Mouse (Mus musculus) natural killer cell, adult 2 months (primary cell): ENCODE results near the gene Ewsr1.

Experiments
- DNase-seq, 2 experiments: peaks; one replicate each; pipeline ENCODE4 v3.0.0; 2022; ENCODE audit warnings: low spot score in 2 of 2

Ewsr1 gene

DNA sequence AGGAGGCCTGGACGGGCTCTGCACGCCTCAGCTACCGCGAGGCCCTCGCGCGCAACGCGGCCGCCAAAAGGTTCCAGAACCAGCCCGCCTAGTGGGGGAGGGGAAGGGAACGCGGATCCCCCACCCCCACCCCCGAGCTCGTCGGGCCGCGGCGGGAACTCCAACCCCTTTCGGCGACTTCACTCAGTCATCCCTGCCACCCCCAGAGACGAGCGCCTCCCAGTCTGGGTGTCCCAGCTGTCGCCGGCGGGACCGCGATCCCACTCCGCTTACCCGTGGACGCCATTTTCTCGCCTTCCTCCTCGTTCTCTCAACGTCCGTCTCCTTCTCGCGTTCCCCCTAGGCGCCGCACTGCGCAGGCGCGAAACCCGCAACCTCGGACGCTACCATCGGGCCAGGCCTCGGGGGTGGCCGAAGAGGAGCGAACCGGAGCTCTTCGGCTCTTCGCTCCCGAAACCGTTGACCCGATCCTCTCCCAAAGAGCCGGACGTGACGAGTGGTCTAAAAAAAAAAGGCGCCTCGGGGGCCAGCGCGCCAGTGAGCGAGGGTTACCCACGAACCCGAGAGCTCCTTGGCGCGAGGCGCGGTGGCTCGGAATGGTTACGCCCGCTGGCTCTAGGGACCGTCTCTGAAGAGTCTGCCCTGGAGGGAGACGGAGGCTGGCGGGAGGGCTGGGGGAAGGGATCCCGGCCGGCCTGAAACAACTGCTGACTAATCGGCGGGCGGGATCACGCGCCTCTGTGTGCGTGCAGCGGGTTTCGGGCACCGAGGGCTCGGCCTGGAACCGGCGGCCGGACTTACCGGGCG lies at the start of gene Ewsr1, which contains the start of gene Rhbdd3:
TSS of gene Ewsr1 (minus strand) at position 531 of the 807 bp plus-strand sequence.
TSS of gene Rhbdd3 (plus strand) at position 191 of the 807 bp plus-strand sequence.
- DNase-seq, result peak; percentile 98 to 99

DNA sequence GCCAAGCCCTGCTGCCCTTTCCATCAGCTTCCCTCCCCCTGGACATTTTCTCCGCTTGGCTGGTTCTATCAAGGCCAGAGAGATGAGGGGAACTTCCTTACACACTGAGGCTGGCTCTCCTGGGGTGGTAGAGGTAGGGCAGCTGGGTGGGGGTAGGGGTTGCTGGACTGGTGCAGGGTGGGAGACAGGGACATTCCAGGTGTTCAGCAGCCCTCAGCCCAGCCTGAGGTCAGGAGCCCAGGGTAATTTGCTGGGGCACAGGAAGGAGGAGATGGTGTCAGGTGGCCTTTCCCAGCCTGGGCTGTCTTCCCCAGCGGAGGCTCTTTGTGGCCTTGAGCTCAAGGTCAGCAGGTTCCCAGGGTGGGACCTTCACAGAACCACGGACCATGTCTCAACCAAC lies 46.5 kb upstream of the Ewsr1 start:
- DNase-seq, result no peak

DNA sequence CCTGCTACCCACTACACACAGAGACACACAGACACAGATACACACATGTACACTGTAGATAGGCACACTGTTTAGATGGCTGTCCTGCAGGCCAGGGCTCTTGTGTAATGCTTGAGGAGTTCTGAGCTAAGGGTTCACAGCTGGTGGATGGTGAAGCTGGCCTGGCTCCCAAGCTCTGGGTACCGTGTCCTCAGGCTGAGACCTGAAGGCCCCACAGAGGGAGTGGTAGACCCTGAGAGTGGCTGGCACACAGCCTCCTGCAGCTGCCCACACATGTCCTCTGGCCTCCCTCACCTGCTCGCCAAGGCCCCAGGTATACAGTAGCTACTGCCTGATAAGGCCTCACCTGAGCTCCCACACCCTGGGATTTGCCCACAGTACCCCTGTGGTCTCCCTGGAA lies 42.9 kb upstream of the Ewsr1 start:
- no peak for DNase-seq

DNA sequence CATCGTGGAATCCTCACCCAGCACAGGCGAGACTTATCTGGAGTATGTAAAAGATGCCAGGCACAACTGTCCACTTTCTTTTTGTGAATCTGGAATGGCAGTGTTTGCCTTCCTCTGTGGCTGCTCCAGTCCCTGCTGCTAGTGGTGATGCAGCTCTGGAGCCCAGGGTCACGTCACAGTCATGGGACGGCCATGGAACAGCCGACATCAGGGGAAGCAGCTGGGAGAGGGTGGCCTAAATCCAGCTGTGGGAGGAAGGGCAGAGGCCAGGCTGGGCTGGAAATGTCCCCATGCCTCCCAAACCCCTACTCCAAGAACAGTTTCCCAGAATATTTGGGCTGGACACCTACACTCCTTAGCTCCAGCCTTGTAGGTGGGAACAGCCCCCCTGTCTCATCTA lies 42.2 kb upstream of the Ewsr1 start:
- DNase-seq, result no peak

DNA sequence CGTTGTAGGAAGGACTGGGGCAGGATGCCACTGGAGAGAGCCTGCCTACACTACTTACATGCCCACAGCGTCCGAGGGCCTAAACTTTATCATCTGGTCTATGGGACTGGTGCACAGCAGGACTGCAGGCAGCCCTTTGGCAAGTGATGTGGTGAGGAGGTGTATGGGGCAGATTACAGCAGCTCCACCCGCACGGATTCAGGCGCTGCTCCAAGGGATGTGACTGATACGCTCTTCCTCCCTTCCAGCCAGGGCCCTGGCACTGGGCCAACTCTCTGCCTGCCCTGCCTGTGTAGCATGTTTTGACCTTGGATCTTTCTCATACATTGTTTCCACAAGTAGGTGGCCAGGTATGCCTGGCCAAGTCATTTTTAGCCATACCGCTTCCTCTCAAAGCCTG lies 41.6 kb upstream of the Ewsr1 start:
- DNase-seq, result no peak

DNA sequence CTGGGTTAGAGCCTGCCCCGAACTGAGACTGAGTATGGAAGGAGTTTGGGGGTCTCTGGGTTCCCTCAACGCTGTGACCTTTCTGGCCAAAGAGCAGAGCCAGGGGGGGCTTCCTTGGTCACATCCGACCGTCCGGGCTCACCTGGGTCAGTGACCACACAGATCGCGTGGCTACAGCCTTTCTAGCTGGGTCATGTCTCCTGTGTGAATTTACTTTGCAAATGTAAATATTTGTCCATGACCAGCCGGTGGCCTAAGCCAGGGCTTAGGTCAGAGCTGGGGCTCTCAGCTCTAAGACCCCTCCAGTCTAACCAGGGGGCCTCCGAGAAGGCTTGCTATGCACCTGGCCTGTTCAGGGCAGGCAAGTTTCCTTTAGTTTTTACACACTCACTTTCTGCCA lies 40.3 kb upstream of the Ewsr1 start:
- no peak for DNase-seq

DNA sequence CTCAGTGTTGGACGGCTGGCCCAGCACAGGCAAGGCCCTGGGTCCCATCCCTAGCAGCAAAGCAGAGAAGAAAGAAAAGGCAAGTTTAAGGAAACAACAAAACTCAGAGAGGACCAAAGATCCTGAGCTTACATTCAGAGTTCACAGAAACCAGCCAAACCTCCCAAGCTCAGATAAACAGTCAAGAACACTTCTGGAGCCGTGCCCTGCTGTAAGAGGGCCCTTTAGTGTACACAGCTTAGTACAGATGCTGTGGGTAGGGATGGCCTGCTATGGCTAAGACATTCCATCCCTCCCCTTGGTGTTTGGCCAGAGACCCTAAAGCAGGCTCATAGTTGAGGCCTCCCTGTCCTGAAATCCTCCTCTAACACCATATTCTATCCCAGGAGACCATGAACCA lies 39.6 kb upstream of the Ewsr1 start:
- DNase-seq, result no peak

DNA sequence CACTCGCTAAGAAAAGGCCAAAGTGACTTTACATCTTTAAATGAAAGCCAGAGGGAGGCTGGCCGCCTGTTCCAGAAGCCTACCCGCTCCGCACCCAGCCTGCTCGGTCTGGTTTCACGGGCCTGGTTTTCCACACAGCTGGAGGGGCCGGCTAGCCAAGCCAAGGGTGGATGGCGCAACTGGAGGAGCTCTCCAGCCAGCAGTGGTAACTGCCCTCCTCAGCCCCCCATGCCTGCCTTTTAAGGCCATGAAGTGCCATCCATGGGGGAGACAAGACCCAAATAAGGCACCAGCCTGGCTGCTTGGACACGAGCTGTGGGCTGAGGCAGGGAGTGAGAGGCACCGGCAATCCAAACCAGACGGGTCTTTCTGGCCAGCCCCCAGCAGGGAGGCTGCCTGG lies 36.8 kb upstream of the Ewsr1 start:
- no peak for DNase-seq

DNA sequence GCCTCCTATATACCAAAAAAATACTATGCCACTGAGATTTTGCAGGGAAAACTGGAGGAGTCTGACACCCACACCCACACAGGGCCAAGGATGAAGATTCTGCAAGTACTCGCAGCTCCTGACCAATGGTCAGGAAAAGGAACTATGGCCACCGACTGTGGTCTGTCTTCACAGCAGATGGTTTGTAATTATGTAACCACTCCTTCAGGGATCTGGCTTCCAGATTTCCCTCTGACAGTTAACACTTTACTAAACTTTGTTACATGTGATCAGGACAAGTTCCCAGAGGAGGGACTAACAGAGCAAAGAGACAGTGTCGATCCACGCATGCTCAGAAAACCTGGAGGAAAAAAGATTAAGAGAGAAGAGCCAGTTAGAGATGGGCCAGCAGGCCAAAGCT lies 33.7 kb upstream of the Ewsr1 start:
- no peak for DNase-seq

DNA sequence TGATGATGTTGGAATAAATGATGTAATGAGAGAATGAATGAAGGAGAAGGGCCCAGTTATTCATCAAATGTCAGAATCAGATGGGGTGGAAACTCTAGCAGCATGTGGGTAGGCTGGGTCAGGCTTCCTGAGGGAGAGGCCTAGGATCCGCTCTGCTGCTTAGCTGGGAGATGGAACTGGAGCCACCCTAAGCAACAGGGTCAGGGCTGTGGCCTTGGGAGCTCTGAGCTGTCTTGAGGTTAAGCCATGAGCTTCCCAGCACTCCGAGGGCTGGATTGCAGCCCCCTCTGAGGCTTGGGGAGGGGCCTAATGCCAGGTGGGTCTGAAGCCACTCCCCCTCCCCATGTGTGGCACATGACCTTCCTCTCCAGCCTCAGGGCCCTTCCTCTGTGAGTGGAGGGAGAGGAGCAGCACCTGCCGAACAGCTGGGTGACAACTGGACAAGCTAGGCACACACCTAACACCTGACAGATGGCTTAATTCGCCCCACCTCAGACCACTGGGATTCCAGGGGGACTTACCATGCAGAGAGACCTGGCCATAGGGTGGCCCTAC lies 31.1 kb upstream of the Ewsr1 start:
- no peak for DNase-seq

DNA sequence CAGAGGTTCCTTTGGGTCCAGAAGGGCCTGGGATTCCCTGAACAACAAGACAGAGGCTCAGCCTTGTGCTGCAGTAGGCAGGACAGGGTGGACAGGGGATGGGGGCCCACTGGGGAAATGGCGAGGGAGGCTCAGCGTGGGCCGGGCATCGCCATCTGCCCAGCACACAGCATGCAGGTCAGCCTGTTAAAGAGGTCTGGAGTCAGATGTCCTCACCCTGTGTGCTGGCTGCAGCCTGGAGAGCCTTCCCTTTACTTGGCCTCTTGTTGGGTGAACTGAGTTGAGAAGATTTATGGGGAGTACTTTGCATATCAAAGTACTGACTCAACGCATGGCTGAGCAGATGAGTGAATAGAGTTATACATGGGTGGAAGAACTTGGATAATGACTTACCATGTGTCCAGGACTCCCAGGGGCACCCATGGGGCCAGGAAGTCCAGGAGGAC lies 30.0 kb upstream of the Ewsr1 start:
- DNase-seq, result no peak

DNA sequence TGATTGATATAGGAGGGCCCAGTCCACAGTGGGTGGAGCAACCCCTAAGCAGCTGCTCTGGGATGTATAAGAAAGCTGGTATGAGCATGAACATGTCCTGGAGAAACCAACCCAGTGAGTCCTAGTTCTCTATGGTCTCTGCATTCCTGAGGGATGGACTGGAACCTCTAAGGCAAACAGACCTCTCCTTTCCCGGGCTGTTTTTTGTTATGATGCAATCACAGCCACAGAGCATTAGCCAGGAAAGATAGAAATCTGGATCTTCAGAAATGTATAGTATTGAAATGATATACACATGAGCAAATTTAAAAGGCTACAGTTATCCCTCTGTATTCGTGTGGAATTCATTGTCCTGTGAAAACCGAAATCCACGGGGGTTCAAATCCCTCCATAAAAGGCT lies 26.6 kb upstream of the Ewsr1 start:
- no peak for DNase-seq

DNA sequence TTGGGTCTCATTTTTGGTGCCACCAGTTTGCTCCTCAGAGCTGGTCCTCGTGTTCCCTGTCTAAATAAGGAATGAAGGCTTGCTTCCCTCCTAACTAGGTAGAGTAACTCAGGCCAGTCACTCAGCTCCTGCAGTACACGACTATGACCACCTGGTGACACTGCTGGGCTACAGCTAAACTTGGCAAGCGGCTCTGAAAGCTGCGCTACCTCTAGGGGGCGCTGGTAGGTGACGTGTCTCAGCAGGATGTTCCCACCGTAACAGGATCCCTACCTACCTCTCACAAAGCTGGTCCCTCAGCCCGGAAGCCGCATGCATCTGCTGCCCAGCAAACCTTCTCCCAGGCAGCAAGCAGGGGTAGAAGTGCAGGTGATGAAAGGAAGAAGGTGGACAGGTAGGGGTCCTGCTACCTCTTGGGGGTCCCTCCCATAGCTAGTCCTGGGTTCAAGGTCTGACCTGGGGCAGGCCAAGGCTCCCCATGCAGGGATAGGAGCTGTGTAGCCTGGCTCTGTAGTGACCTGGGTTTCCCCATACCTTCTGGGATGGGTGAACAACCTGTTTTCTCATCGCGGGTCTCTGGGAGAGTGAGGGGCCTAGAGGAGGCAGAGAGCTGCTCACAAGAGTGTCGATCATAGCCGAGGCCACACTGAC lies 16.0 kb upstream of the Ewsr1 start:
- DNase-seq, result peak; percentile 87 to 92

DNA sequence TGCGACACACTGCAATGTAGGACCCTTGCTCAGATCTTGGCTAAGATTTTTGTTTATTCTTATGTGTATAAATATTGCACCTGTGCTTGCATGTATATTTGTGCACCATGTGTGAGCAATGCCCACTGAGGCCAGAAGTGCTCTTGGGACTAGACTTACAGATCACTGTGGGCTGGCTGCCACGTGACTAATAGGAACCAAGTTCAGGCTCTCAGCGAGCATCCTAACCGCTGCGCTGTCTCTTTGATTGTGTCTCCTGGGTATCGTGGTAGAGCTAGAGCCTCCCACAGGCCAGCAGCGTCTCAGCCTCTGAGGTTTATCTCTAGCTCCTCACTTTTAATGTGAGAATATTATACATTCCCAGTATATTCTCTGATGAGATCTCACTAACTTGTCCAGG lies 14.6 kb upstream of the Ewsr1 start:
- no peak for DNase-seq

DNA sequence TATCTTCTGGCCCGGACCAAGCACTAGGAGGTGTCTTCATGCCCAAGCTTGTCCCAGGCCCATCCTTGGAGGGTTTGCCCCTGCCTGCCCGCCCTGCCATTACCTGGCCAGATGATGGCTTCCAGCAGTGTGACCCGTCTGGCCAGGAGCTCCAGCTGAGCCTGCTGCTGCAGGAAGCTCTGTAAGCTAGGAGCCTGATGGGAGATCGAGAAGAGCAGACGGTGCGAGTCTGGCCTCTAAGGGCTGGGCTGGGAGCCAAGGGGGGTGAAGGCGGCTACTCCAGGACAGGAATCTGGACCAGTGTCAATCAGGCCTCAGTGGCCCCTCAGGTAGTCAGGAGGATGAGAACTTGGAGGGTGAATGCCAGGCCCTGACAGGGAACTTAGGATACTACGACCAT lies 10.4 kb upstream of the Ewsr1 start:
- DNase-seq, result no peak

DNA sequence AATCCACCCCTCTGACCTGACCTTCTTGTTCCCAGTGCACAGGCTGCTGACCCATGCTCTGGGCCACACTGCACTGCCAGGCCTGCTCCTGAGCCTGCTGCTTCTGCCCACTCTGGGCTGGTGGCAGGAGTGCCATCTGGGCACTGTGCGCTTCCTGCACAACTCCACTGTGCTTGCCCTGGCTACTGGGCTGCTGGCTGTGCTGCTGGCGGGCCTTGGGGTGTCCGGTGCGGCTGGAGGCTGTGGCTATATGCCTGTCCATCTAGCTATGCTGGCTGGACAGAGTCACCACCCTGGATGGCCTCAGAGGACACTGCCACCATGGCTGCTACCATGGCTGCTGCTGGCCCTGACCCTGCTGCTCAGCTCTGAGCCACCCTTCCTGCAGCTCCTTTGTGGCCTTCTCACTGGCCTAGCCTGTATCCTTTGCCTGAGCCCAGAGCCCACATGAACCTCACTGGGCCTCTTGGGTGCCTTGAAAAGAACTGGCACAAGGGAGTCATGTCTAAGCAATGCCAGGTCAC lies 5.0 kb upstream of the Ewsr1 start:
- DNase-seq, result no peak

DNA sequence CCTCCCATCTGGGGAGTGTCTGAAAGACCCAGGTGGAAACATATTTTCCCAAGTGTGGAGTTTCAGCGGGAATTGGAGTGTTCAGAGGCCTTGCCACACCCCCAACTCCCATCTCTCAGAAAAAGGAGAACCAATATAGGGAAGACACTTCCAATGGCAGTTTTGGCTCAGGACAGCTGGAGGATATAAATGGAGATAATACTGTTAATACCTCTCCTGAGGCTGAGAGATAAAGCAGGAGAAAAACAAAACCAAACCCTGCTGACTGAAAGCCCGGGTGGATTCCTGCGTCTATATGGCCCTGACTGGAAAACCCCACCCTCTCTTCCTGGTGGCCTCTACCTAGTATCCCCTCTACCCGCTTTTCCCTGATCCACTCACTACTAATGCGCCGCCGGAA lies 3.3 kb upstream of the Ewsr1 start:
- DNase-seq, result no peak

DNA sequence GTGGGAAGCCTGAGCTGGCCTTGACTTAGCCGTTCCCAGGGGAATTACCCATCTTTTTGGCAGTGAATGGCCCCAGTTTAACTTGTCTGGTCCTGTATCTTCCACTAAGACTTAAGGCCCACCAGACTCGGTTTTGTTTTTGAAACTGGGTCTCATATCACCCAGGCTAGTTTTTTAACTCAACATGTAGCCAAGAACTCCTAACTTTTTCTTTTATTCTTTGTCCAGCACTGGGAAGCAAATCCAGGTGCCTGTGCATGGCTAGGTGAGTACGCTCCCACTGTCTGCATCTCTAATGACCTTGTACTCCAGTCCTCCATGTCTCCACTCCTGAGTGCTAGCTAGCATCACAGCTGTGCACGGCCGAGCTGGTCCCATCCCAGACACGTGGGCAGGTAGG lies 2.6 kb upstream of the Ewsr1 start:
- DNase-seq, result no peak

DNA sequence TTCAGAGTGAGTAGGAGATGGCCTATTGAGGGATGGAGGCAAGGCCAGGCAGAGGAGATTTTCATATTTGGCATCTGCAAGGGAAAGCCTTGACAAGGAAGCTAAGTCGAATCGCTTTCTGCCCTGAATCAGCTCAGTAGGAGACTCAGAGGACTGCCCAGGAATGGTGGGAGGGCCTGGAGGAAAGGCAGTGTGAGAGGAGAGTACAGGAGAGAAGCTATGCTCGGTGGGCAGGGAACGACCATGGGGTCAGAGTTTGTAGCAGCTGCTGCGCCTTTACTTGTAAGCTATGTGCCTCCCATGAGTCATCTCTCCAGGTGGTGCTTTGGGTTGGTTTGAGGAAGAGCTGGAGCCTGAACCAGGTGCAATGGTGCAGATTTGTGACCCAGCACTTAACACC lies 1.7 kb upstream of the Ewsr1 start:
- no peak for DNase-seq

DNA sequence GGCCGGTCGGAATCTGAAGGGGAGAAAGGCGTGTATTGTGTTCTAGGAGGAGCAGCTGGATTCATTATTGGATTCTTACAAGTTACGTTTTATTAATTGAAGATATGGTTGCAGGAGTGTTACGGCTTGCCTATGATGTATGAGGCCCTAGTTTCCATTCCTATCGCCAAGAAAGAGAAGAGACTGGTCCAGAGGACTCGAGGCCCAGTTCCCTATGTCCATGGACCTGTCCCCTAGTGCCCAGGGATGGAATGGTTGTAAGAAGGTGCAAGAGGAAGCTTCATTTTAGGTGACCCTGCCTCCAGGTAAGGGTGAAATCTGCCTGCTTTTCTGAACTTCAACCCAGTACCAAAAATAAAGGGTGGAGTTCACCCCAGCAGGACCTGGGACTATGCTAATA lies 1.2 kb upstream of the Ewsr1 start:
- DNase-seq, result no peak

DNA sequence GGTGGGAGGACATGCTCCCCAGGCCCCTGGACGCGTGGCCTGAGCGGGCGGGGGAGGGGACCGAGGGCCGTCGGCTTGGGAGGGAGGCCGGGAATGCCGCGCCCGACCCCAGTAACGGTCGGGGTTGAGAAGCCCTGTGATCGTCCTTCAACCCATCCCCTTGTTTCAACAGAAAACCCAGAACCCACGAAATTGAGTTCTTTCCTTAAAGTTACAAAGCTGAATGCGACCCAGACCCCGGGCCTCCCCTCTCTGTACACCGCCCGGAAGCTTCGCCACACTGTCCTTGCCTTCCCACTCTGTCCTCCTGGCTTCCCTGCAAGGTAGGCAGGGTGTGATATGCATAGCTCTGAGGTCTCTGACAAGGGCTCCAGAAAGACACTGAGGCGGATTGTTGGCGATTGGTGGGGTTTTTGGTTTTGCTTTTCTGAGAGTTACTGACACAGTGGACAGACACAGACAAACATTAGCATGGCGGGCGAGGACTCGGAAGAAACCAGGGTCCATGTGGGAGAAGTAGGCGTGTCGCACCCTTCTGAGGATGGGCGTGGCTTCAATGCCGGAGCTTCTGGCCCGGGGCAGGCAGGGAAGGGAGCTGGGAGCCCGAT lies 614 bp upstream of the Ewsr1 start:
- DNase-seq, result peak; percentile 55 to 71

DNA sequence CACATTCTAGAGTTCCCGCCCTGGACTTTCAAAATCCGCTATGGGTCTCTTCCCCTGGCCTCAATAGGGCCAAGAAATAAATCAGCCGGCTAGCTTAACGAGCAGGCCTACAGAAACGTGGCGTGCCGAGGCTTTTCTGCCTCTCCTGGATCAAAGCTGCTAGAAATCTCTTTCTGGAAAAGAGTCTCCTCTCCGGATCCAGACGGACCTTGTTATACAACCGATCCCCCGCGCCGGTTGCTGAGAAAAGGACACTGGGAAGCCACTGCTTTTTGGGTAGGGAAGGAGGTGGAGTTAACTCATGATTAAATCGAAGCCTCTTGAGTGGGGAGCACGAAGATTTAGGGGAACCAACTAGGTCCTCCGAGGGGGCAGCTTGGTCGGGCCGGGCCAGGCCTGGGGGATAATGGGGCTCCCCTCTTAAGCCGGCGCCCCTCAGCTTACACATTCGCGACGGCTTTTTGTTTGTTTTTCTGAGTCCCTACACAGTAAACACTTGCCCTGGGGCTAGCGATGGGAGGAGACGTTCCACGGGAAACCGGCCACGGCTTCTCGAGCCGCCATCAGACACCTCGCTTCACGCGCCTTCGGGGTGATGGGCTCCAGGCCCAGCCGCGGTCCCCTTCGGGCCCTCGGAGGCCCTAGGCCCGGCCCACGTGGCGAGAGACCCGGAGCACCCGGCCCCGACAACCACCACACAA lies 881 bp downstream of the Ewsr1 start:
- DNase-seq, result peak in 1 of 2 experiments; percentile 28
